Mouse (Mus musculus) megakaryocyte, embryonic 14.5 days (primary cell): ENCODE measurements around the gene Vtn.

ENCODE experiments used
- FLI1 ChIP-seq: IDR thresholded peaks from 2 replicates; pipeline ENCODE4 v1.6.1; 2012; ENCODE audit warnings: low read length, inconsistent platforms, mixed read lengths
- GATA1 ChIP-seq: IDR thresholded peaks from 3 replicates; pipeline ENCODE4 v1.6.1; 2012; ENCODE audit warnings: mixed read lengths, low read length, inconsistent platforms, borderline replicate concordance

DNA sequence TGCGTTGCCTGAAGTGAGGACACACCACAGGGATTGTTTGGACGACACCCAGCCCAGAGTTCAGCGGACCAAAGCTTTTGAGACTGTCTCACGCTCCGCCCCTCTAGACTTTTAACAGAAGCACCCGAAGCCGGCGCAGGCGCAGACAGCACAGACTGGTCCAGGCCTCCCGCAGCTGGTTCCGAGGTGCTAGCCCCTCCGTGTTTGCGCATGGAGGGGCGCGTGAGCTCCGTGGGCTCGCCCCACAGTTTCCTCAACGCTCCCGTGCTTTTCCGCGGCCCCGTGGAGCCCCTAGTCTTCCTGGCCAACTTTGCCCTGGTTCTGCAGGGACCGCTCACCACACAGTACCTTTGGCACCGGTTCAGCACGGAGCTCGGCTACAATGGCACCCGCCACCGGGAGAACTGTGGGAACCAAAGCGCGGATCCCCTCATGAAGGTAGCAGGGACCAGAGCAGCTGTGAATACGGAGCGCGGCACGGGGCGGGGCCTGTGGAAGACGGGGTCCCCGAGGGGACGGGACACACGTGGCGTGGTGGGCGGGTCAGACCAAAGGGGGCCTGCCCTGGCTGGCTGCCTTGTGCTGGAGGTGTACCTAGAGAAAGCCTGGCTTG lies 33.2 kb upstream of the Vtn start, which contains the start of gene Slc46a1:
- TF ChIP-seq GATA1 (no peak), FLI1 (no peak)
